Mouse (Mus musculus) activated CD4-positive, CD25-positive, alpha-beta regulatory T cell, adult 9 weeks (primary cell): ENCODE measurements around the gene Uchl1. TPM values are rescaled to one million over a fixed set of nuclear protein-coding genes. Genes with fewer than 3 reads are reported as not detected.

ENCODE experiments used
- polyA plus RNA-seq: library from polyadenylated mRNA; unstranded; fragments of 100-300 nt; shearing (Covaris generic); gene quantifications from one replicate; pipeline ENCODE4 v1.2.1, GENCODE M21; 2017

Gene Uchl1
- polyA plus RNA-seq = not detected

DNA sequence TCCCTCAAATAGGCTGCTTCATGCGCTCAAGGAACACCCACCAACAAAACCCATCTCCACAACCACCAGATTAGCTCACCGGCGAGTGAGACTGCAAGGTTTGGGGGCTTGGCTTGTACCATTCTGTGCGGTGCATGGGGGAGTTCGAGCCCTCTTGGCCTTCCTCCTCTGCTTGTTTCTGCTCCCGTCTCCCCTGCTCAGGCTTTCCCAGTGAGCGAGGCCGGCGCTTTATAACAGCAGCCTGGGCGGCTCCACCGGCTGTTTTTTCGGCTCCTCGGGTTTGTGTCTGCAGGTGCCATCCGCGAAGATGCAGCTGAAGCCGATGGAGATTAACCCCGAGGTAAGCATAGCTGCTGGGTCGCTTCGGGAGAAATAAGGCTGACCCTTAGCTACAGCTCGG is at the start of gene Uchl1:
Gene Uchl1, plus strand, starts transcription at position 109 of the 400 bp plus-strand sequence.

Other genes starting within 250 kb of the Uchl1 start
- gene Apbb2, start 57.3 kb upstream of the Uchl1 start, polyA plus RNA-seq = 2.7 TPM
- not detected for gene Limch1, start 69.7 kb downstream of the Uchl1 start, polyA plus RNA-seq